Mouse (Mus musculus) intestine, embryonic 16.5 days (tissue): ENCODE data around the gene B4galnt4. TPM values are rescaled to one million over a fixed set of nuclear protein-coding genes. Genes with fewer than 3 reads are reported as not detected.

Source experiments
- ATAC-seq: fragments of 200-750 bp; cut with Nextera tagmentation; 2 replicates; pipeline ENCODE4 v1.8.0; 2017; ENCODE audit warnings: moderate TSS enrichment, moderate library complexity
- H3K27ac ChIP-seq: fragments of 300-500 bp; sonication (generic); 2 replicates; pipeline ENCODE4 v1.5.1; 2014; ENCODE audit warnings: mild to moderate bottlenecking, low read length
- H3K27me3 ChIP-seq: fragments of 300-500 bp; sonication (generic); replicated peaks from 2 replicates; pipeline ENCODE4 v1.6.1; 2014; ENCODE audit warnings: low read length, control low read depth, mixed read lengths; ENCODE audit not compliant: control insufficient read depth, insufficient read depth
- H3K36me3 ChIP-seq: fragments of 300-500 bp; sonication (generic); 2 replicates; pipeline ENCODE4 v1.6.1; 2014; ENCODE audit warnings: low read length, control low read depth; ENCODE audit not compliant: control insufficient read depth, insufficient read depth
- H3K4me1 ChIP-seq: fragments of 300-500 bp; sonication (generic); 2 replicates; pipeline ENCODE4 v1.6.1; 2014; ENCODE audit warnings: low read length, control low read depth, mixed read lengths; ENCODE audit not compliant: control insufficient read depth, insufficient read depth
- H3K4me2 ChIP-seq: fragments of 300-500 bp; sonication (generic); 2 replicates; pipeline ENCODE4 v1.6.1; 2014; ENCODE audit warnings: low read depth, low read length, control low read depth
- H3K4me3 ChIP-seq: fragments of 300-500 bp; sonication (generic); 2 replicates; pipeline ENCODE4 v1.5.1; 2014; ENCODE audit warnings: mild to moderate bottlenecking, low read length
- H3K9ac ChIP-seq: fragments of 300-500 bp; sonication (generic); 2 replicates; pipeline ENCODE4 v1.6.1; 2014; ENCODE audit warnings: low read depth, low read length
- H3K9me3 ChIP-seq: fragments of 300-500 bp; sonication (generic); 2 replicates; pipeline ENCODE4 v1.6.1; 2016; ENCODE audit warnings: low read length, control low read depth; ENCODE audit not compliant: control insufficient read depth
- WGBS: fragments of 180-500 bp; shearing (Covaris S2); extraction: QIAGEN DNeasy Blood & Tissue Kit; methylation state at CpG from one replicate; pipeline ENCODE4 v1.1.7; 2014; 5-methylcytosine and 5-hydroxymethylcytosine counted together
- polyA plus RNA-seq: library from polyadenylated mRNA; unstranded; fragments of >200 nt; fragmentation: Nextera tagmentation; extraction: Ambion mirVana; gene quantifications from 2 replicates; pipeline ENCODE4 v1.2.1, GENCODE M21; 2015

Gene B4galnt4
- polyA plus RNA-seq, 1 experiment from 2014 or later, result 7.2 TPM

DNA sequence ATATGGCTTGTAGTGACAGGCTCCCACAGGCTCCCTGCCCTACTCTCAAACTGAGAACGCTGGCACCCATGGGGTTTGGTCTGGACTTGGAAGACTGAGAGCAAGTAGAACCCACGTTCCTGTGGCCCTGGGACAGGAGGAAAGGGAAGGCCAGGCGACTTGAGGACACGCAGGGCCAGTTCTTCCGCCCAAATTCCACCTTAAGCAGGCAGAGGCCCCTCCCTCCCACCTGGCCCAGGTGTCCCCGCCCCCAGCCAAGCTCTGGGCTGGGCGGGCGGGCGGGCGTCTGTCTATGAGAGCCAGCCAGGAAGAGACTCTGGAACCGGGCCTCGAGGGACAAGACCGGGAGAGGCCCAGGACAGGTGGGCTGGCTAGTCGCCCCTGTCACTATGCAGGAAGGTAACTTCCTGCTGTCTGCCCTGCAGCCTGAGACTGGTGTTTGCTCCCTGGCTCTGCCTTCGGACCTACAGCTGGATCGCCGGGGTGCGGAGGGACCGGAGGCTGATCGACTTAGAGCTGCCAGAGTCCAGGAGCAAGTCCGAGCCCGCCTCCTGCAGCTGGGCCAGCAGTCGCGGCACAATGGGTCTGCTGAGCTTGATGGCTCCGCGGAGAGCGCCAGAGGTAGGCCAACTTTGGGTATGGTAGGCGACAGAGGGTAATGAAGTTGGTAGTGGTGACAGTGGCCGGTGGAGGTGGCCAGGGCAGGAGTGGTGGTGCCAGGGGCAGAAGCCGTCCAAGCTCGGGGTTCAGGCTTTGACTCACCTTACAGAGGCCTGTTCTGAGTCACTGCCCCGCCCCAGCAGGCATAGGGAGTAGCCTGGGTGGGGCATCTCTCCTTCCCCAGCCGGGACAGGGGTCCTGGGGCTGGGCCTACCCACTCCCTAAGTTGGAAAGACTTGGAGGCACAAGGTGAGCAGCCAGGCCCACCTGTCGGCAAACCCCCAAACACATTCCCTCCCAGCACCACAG is 18.9 kb downstream of the B4galnt4 start:
- Histone ChIP-seq H3K9ac (peak overlapping the region; percentile 79), H3K36me3 (no peaks in the 10 kb centered on the region), H3K4me1 (peaks cover 4% of the 10 kb centered on the region; the same call in 1 of the 2 replicates), H3K27ac (peak overlapping the region; percentile 75), H3K27me3 (no peaks in the 10 kb centered on the region), H3K9me3 (no peaks in the 10 kb centered on the region), H3K4me2 (peak overlapping the region; percentile 48), H3K4me3 (peak overlapping the region; percentile 59)
- ATAC-seq, result peak; percentile 95
- 18% methylated on average over 34 of the region's 34 CpGs for WGBS

DNA sequence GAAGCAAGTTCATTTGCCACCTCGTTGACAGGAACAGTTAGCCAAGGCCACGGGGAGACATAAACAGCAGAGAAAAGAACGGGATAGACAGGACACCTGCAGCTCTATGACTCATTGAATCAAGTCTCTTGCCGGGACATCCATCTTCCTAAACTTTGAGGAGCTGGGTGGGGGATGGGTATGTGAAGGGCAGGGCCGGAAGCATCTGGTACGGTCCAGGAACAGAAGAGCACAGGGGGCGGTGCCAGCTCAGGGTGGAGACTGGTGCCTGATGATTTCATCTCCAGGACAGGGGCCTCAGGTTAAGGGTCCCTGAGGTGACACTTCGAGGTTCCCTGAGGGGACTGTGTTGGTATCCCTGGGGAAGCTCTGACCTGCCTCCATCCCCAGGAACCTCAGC is 27.0 kb downstream of the B4galnt4 start:
- Histone ChIP-seq H3K9me3 (no peaks in the 10 kb centered on the region), H3K4me2 (no peak overlapping the region), H3K4me1 (peaks cover 21% of the 10 kb centered on the region), H3K36me3 (no peaks in the 10 kb centered on the region), H3K27me3 (peaks cover 9% of the 10 kb centered on the region; the same call in 1 of the 2 replicates), H3K27ac (no peak overlapping the region), H3K9ac (no peak overlapping the region), H3K4me3 (no peak overlapping the region)
- ATAC-seq, result no peak
- WGBS, result 29% methylated on average over 8 of the region's 8 CpGs

DNA sequence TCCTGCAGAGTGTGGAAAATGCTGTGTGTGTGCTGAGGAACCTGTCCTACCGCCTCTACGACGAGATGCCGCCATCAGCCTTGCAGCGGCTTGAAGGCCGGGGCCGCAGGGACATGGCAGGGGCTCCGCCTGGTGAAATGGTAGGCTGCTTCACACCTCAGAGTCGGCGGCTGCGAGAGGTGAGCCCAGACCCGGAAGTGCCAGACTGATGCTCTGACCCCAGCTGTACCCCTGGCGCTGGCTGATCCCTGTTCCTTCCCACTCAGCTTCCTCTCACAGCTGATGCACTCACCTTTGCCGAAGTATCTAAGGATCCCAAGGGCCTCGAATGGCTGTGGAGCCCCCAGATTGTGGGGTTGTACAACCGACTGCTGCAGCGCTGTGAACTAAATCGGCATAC is 27.6 kb downstream of the B4galnt4 start:
- H3K27ac ChIP-seq, result no peak overlapping the region
- no peak overlapping the region for H3K4me3 ChIP-seq
- H3K36me3 ChIP-seq, result no peaks in the 10 kb centered on the region
- no peaks in the 10 kb centered on the region for H3K9me3 ChIP-seq
- ATAC-seq, result no peak
- 0 out of 2 replicates have a peak overlapping the region, but pooled peaks have one; percentile 20 for H3K9ac ChIP-seq
- 17% methylated on average over 18 of the region's 18 CpGs for WGBS
- H3K4me2 ChIP-seq, result no peak overlapping the region
- peaks cover 21% of the 10 kb centered on the region for H3K4me1 ChIP-seq
- H3K27me3 ChIP-seq, result peaks cover 9% of the 10 kb centered on the region; the same call in 1 of the 2 replicates

DNA sequence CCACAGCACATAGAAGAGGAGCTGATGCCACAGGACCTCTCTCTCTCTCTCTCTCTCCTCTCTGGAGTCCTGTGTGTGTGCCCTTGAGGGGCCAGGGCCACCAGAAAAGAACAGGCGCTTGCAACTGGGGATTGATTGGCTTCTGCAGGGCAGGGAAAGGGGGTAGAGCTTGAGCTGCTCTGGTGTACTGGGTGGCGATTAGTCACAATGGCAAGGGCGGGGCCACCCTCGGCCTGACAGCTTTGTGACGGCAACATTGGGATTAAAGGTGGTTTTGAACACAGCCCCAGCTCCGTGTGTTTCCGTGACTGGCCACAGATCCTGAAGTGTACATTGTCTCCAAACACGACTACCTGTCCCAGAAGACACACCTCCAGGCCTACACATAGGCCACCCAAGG is 29.3 kb downstream of the B4galnt4 start:
- ATAC-seq, result no peak
- Histone ChIP-seq H3K36me3 (no peaks in the 10 kb centered on the region), H3K9ac (no peak overlapping the region), H3K4me2 (no peak overlapping the region), H3K4me3 (no peak overlapping the region), H3K27ac (no peak overlapping the region), H3K4me1 (peaks cover 29% of the 10 kb centered on the region), H3K27me3 (peaks cover 9% of the 10 kb centered on the region; the same call in 1 of the 2 replicates), H3K9me3 (no peaks in the 10 kb centered on the region)
- 51% methylated on average over 8 of the region's 8 CpGs for WGBS

DNA sequence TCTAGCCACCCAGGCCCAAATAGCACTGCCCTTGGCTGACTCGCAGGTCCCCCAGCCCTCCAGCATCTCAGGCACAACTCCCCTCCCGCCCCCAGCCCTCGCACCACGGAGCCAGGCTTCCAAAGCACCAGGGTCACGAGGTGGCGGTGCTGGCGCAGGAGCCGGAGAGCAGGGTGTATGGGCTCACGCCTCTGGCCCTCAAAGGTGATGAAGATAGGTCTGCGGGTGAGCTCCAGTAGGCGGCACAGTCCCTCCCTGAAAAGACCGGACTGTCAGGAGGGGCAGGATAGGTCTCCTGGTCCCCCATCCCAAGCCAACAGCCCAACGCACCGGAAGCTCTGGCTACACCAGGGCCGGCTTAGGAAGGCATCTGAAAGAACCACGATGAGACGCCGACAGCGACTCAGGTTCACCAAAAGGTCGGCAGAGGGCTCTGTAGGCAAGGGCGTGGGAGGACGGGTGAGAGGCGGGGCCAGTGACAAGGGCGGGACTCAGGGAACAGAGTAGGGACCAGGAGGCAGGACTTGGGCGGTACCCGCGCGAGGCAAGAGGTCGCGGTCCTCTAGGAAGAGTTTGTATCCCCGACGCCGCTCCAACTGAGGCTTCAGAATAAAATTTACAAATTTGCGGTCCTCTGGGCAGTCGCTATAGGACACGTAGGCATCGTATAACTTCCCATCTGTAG is 31.3 kb downstream of the B4galnt4 start:
- H3K36me3 ChIP-seq, result no peaks in the 10 kb centered on the region
- peaks cover 39% of the 10 kb centered on the region for H3K4me1 ChIP-seq
- H3K9ac ChIP-seq, result peak overlapping the region; percentile 46
- peak; percentile 90 for ATAC-seq
- peaks cover 9% of the 10 kb centered on the region; the same call in 1 of the 2 replicates for H3K27me3 ChIP-seq
- H3K4me2 ChIP-seq, result peak overlapping the region; percentile 49
- 7% methylated on average over 37 of the region's 37 CpGs for WGBS
- H3K9me3 ChIP-seq, result no peaks in the 10 kb centered on the region
- no peak overlapping the region for H3K27ac ChIP-seq
- peak overlapping the region; percentile 26 for H3K4me3 ChIP-seq

DNA sequence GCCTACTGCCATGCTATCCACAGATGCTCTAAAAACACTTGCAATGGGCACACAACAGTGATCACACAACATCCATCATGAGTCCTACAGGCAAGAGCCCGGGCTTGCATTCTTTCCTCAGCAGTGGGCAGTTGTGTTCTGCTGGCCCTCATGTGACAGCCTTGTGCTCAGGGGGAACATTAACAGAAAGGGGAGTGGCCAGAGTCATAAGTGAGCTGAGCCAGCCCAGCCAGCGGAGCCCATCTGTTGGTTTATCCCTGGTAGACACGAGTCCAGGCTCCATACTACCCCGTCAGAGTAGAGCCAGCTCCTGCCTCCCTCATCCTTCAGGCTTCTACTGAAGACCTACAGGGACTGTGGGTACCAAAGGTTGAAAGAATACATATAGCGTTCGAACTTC is 33.0 kb downstream of the B4galnt4 start:
- H3K27ac ChIP-seq, result no peak overlapping the region
- no peak overlapping the region for H3K9ac ChIP-seq
- no peak for ATAC-seq
- 75% methylated on average over 6 of the region's 6 CpGs for WGBS
- H3K9me3 ChIP-seq, result no peaks in the 10 kb centered on the region
- peaks cover 34% of the 10 kb centered on the region for H3K4me1 ChIP-seq
- H3K27me3 ChIP-seq, result no peaks in the 10 kb centered on the region
- H3K36me3 ChIP-seq, result no peaks in the 10 kb centered on the region
- no peak overlapping the region for H3K4me3 ChIP-seq
- H3K4me2 ChIP-seq, result no peak overlapping the region

DNA sequence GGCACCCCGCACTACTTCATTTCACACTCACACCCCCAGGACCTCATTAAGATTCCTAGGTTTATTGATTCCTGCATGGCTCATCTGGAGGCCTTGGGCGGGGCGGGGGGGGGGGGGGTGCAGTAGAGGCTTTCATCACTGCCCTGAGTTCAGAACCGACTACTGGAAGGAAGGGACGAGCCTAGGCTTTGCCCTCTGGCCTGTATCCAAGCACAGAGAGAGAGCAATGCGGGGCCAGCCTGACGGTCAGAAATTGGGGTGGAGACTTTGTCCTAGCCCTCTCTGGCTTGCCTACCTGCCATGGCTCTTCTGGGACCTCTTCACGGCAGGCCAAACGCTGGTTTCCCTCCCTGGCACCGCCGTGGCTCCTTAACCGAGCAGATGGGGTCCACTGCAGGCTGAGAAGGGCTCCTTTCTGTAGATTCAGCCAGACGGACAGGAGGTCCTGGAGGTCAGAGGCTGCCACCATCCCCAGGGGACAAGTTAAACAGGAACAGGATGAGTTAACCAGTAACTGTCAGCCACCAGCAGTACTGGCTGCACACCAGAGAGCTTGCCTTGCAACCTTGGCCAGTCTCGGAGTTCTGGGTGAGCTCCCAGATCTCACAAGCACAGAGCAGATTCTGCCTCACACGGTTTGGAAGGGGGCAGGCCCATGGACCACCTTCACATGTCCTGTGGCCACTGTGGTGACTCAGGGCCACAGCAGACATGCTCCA is 33.7 kb downstream of the B4galnt4 start:
- Histone ChIP-seq H3K36me3 (no peaks in the 10 kb centered on the region), H3K9me3 (no peaks in the 10 kb centered on the region), H3K4me2 (no peak overlapping the region), H3K27ac (no peak overlapping the region; the same call in 1 of the 2 replicates), H3K9ac (peak overlapping the region; percentile 32), H3K27me3 (no peaks in the 10 kb centered on the region), H3K4me3 (no peak overlapping the region), H3K4me1 (peaks cover 35% of the 10 kb centered on the region)
- 61% methylated on average over 15 of the region's 15 CpGs for WGBS
- ATAC-seq, result no peak

DNA sequence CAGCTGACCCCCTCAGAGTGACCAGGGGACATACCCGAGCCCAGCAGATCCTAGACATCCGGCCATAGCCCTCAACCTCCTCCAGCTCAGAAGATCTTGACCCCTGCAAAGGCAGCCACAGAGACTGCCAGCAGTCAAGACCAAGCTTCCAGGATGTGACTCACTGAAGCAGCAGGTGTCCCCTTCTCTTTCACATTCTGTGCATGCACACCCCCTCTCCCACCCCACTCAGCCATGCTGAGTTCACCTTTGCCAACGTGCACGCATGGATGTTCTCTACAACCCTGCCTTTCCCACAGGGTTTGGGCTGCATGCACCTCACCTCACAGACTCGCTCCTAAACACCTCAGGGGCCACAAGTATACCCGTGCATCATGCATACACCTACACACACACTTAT is 35.1 kb downstream of the B4galnt4 start:
- H3K4me1 ChIP-seq, result peaks cover 33% of the 10 kb centered on the region

More for the DNA sequence above, 35.1 kb downstream of the B4galnt4 start:
- no peak overlapping the region for H3K27ac ChIP-seq
- no peak overlapping the region for H3K4me3 ChIP-seq
- ATAC-seq, result no peak
- H3K27me3 ChIP-seq, result peaks cover 2% of the 10 kb centered on the region; the same call in 1 of the 2 replicates
- H3K36me3 ChIP-seq, result no peaks in the 10 kb centered on the region
- 86% methylated on average over 6 of the region's 6 CpGs for WGBS
- H3K9me3 ChIP-seq, result no peaks in the 10 kb centered on the region
- no peak overlapping the region; the same call in 1 of the 2 replicates for H3K4me2 ChIP-seq
- 0 out of 2 replicates have a peak overlapping the region, but pooled peaks have one; percentile 14 for H3K9ac ChIP-seq
